Mouse (Mus musculus) kidney, adult 2 months (tissue): ENCODE results near the gene BC051142.

ENCODE experiments used
- CTCF ChIP-seq: fragments of 200-500 bp; conservative IDR thresholded peaks from 2 replicates; pipeline ENCODE4 v1.5.1; 2011; ENCODE audit warnings: low read depth, mild to moderate bottlenecking, control low read depth, low read length, moderate library complexity, mixed read lengths; ENCODE audit not compliant: insufficient read depth, insufficient read length
- POLR2A ChIP-seq: fragments of 200-500 bp; IDR thresholded peaks from one replicate; pipeline ENCODE4 v1.6.1; 2011; ENCODE audit warnings: low read depth, low read length, control low read depth

GRCm38 (mm10) chr17:34383212-34383611 is 15.4 kb upstream of the BC051142 start:
- TF ChIP-seq CTCF (0 out of 2 replicates have a peak, but pooled peaks have one; percentile 14), POLR2A (no peak)
